In the genomic region with DNA sequence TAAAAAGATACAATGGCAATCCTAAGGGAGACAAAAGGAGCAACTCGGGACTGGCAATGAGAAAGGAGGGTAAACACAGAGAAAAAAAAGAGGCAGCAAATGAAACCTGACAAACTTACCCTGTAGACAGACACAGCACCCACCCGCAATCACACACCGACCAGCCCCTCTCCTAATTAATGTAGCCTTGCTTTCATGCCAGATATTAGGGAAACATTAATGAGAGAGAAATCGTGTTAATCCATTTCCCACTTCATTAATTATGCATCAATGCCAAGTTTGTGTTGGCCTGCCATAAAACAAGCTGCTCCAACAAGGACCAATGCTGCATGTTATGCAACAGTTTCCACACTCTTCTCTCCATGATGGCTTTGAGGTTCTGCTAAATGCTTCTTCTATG, we compare ENCODE assay signal across 17 mouse cellular contexts. TPM values are rescaled to one million over a fixed set of nuclear protein-coding genes. Genes with fewer than 3 reads are reported as not detected.
DNase-seq lines count a peak whose midpoint lies in the region; ATAC-seq and TF ChIP-seq lines count a peak whose summit lies in the region.
"Had no signal": no experiment of that assay in that cellular context is flagged by ENCODE, and none has a peak within 500 bp of the region (broad histone marks: within the 10 kb centered on the region; RNA-seq: fewer than 3 reads in every experiment).

No protein-coding gene starts in this region.

- H3K4me1 ChIP-seq in lung, embryonic 14.5 days (ENCODE audit: insufficient read depth), result no peaks in the 10 kb centered on the region
- no peaks in the 10 kb centered on the region for H3K4me1 ChIP-seq in forebrain, embryonic 12.5 days
- peaks cover 9% of the 10 kb centered on the region for H3K4me1 ChIP-seq in hindbrain, embryonic 14.5 days (replicated peaks; ENCODE audit: control insufficient read depth, insufficient read depth, low read length)
- H3K4me1 ChIP-seq in midbrain, embryonic 16.5 days (ENCODE audit: control insufficient read depth, insufficient read depth, low read length), result peaks cover 3% of the 10 kb centered on the region; the same call in 1 of the 2 replicates

- TF ChIP-seq CTCF in lung, embryonic 14.5 days (IDR thresholded peaks at IDR 0.05; ENCODE audit: low read depth), result no peak

- no peak overlapping the region for H3K27ac ChIP-seq in lung, embryonic 14.5 days (ENCODE audit: low read depth)
- H3K27ac ChIP-seq in forebrain, embryonic 12.5 days, result no peak overlapping the region
- peak overlapping the region; percentile 26; the same call in 1 of the 2 replicates for H3K27ac ChIP-seq in hindbrain, embryonic 14.5 days
- H3K27ac ChIP-seq in midbrain, embryonic 16.5 days (ENCODE audit: low read length), result no peak overlapping the region
- H3K27ac ChIP-seq: liver, embryonic 14.5 days had no signal

- no peak overlapping the region for H3K4me3 ChIP-seq in lung, embryonic 14.5 days (ENCODE audit: low read depth, low read length)
- no peak overlapping the region for H3K4me3 ChIP-seq in forebrain, embryonic 12.5 days (replicated peaks)
- 0 out of 2 replicates have a peak overlapping the region, but pooled peaks have one; percentile 3 for H3K4me3 ChIP-seq in hindbrain, embryonic 14.5 days (replicated peaks; ENCODE audit: low read length)
- peak overlapping the region; percentile 14 for H3K4me3 ChIP-seq in midbrain, embryonic 16.5 days (ENCODE audit: low read depth, low read length)
- H3K4me3 ChIP-seq: erythroblast, embryonic 14.5 days had no signal

- peak; percentile 18 for DNase-seq in lung, embryonic 14.5 days
- no peak for DNase-seq in lung, postnatal 14 days
- DNase-seq in hindbrain, embryonic 14.5 days (ENCODE audit: low spot score), result peak; percentile 35
- no peak for DNase-seq in gastrocnemius, postnatal 25 days
- no peak for DNase-seq in right cerebral cortex, postnatal 14 days
- DNase-seq: adrenal gland, postnatal 14 days; cerebellum, adult 18-20 months; heart, adult 18-20 months; heart, postnatal 4 days; kidney, postnatal 14 days; thymus, adult 2 months had no signal

- H3K4me2 ChIP-seq in lung, embryonic 14.5 days, result no peak overlapping the region
- H3K4me2 ChIP-seq in forebrain, embryonic 12.5 days, result peak overlapping the region; percentile 25
- H3K4me2 ChIP-seq in hindbrain, embryonic 14.5 days (replicated peaks), result peak overlapping the region; percentile 44
- H3K4me2 ChIP-seq in midbrain, embryonic 16.5 days (ENCODE audit: low read length), result peak overlapping the region; percentile 42

- no peak for ATAC-seq in lung, embryonic 14.5 days (ENCODE audit: insufficient read depth)
- peak; percentile 79 for ATAC-seq in forebrain, embryonic 12.5 days (ENCODE audit: low FRiP score)
- ATAC-seq in hindbrain, embryonic 14.5 days (ENCODE audit: low FRiP score), result peak; percentile 56; the same call in 1 of the 2 replicates
- ATAC-seq in midbrain, embryonic 16.5 days, result peak; percentile 78
- ATAC-seq in megakaryocyte, adult 5-6 weeks (ENCODE audit: poor library complexity, severe bottlenecking), result no peak
- ATAC-seq: intestine, postnatal 0 days had no signal

- H3K27me3 ChIP-seq in lung, embryonic 14.5 days (ENCODE audit: insufficient read depth, low read length), result no peaks in the 10 kb centered on the region
- 0 out of 2 replicates have a peak, but pooled peaks cover 9% of the 10 kb centered on the region for H3K27me3 ChIP-seq in forebrain, embryonic 12.5 days
- H3K27me3 ChIP-seq in hindbrain, embryonic 14.5 days (ENCODE audit: control insufficient read depth, insufficient read depth, low read length), result no peaks in the 10 kb centered on the region
- H3K27me3 ChIP-seq in midbrain, embryonic 16.5 days (ENCODE audit: control insufficient read depth, insufficient read depth, low read depth, low read length), result no peaks in the 10 kb centered on the region

- H3K9ac ChIP-seq in lung, embryonic 14.5 days, result no peak overlapping the region
- no peak overlapping the region for H3K9ac ChIP-seq in forebrain, embryonic 12.5 days
- H3K9ac ChIP-seq in hindbrain, embryonic 14.5 days, result peak overlapping the region; percentile 18; the same call in 1 of the 2 replicates
- H3K9ac ChIP-seq in midbrain, embryonic 16.5 days (ENCODE audit: low read depth, low read length), result no peak overlapping the region
- H3K9ac ChIP-seq: liver, embryonic 14.5 days had no signal

- 43% methylated on average over 4 of the region's 4 CpGs for WGBS in lung, embryonic 14.5 days
- 36% methylated on average over 4 of the region's 4 CpGs for WGBS in forebrain, embryonic 12.5 days
- 34% methylated on average over 4 of the region's 4 CpGs for WGBS in hindbrain, embryonic 14.5 days
- WGBS in midbrain, embryonic 16.5 days, result 29% methylated on average over 4 of the region's 4 CpGs

- H3K36me3 ChIP-seq in lung, embryonic 14.5 days (ENCODE audit: insufficient read depth), result no peaks in the 10 kb centered on the region
- H3K36me3 ChIP-seq in forebrain, embryonic 12.5 days (replicated peaks), result no peaks in the 10 kb centered on the region
- no peaks in the 10 kb centered on the region for H3K36me3 ChIP-seq in hindbrain, embryonic 14.5 days (replicated peaks; ENCODE audit: control insufficient read depth, insufficient read depth)
- H3K36me3 ChIP-seq in midbrain, embryonic 16.5 days (ENCODE audit: control insufficient read depth, insufficient read depth, low read length), result no peaks in the 10 kb centered on the region

- H3K9me3 ChIP-seq in lung, embryonic 14.5 days (ENCODE audit: low read depth, low read length), result no peaks in the 10 kb centered on the region
- no peaks in the 10 kb centered on the region for H3K9me3 ChIP-seq in forebrain, embryonic 12.5 days
- no peaks in the 10 kb centered on the region for H3K9me3 ChIP-seq in hindbrain, embryonic 14.5 days (ENCODE audit: control insufficient read depth, low read length)
- no peaks in the 10 kb centered on the region for H3K9me3 ChIP-seq in midbrain, embryonic 16.5 days (replicated peaks; ENCODE audit: control insufficient read depth, low read length, poor library complexity, severe bottlenecking)

RNA-seq across cellular contexts. Expression of gene S1pr1, which starts 59.9 kb away (rescaled TPM):
- 20.5 and 21.2 TPM in 2 replicates for polyA plus RNA-seq in lung, embryonic 14.5 days (2014; fragmentation: Nextera tagmentation; extraction: Ambion mirVana)
- 31.1 and 31.9 TPM in 2 replicates for polyA plus RNA-seq in forebrain, embryonic 12.5 days (2016; fragmentation: Nextera tagmentation; extraction: Ambion mirVana)
- polyA plus RNA-seq in hindbrain, embryonic 14.5 days (2014; fragmentation: Nextera tagmentation; extraction: Ambion mirVana), result 25.0 and 30.7 TPM in 2 replicates
- 23.6 and 29.9 TPM in 2 replicates for polyA plus RNA-seq in midbrain, embryonic 16.5 days (2015; fragmentation: Nextera tagmentation; extraction: Ambion mirVana)
- total RNA-seq in gastrocnemius, postnatal 25 days (2021), result 10 to 100 TPM; 17.0 to 18.8 TPM
- 2.4 and 5.8 TPM in 2 replicates for total RNA-seq in megakaryocyte, adult 5-6 weeks (2015)
- 3.3 and 3.6 TPM in 2 replicates for total RNA-seq in megakaryocyte, adult 5-6 weeks (2017)
- polyA plus RNA-seq: erythroblast, embryonic 14.5 days had no signal

Comparison
In these comparisons a context has a peak if more than half of its experiments do, and no peak if none do; other contexts are left out.
1. DNase-seq: peak in lung, embryonic 14.5 days (single experiment) and hindbrain, embryonic 14.5 days (single experiment); none in lung, postnatal 14 days (single experiment), gastrocnemius, postnatal 25 days (single experiment) and right cerebral cortex, postnatal 14 days (single experiment).
2. ATAC-seq: peak in forebrain, embryonic 12.5 days (single experiment), hindbrain, embryonic 14.5 days (single experiment) and midbrain, embryonic 16.5 days (single experiment); none in lung, embryonic 14.5 days (single experiment) and megakaryocyte, adult 5-6 weeks (single experiment).
3. H3K4me3 ChIP-seq: peak in hindbrain, embryonic 14.5 days (single experiment) and midbrain, embryonic 16.5 days (single experiment); none in lung, embryonic 14.5 days (single experiment) and forebrain, embryonic 12.5 days (single experiment).